Mouse (Mus musculus) stomach, embryonic 15.5 days (tissue): Measurements from ENCODE around the gene Bex2. TPM values are rescaled to one million over a fixed set of nuclear protein-coding genes. Genes with fewer than 3 reads are reported as not detected.
"Not testable (repeated sequence)": the region's sequence is repeated elsewhere in the genome, so short reads cannot be mapped to it uniquely, and the experiment has no call there.

Source experiments
- ATAC-seq: fragments of 200-750 bp; cut with Nextera tagmentation; 2 replicates; pipeline ENCODE4 v1.8.0; 2017; ENCODE audit warnings: low read depth, moderate number of reproducible peaks, moderate TSS enrichment; ENCODE audit not compliant: insufficient read depth, low FRiP score
- H3K27ac ChIP-seq: fragments of 300-500 bp; sonication (generic); 2 replicates; pipeline ENCODE4 v1.5.1; 2015; ENCODE audit warnings: mild to moderate bottlenecking, inconsistent platforms
- H3K27me3 ChIP-seq: fragments of 300-500 bp; sonication (generic); replicated peaks from 2 replicates; pipeline ENCODE4 v1.6.1; 2015; ENCODE audit warnings: inconsistent platforms
- H3K36me3 ChIP-seq: fragments of 300-500 bp; sonication (generic); 2 replicates; pipeline ENCODE4 v1.6.1; 2015; ENCODE audit warnings: inconsistent platforms
- H3K4me1 ChIP-seq: fragments of 300-500 bp; sonication (generic); 2 replicates; pipeline ENCODE4 v1.6.1; 2015; ENCODE audit warnings: inconsistent platforms
- H3K4me2 ChIP-seq: fragments of 300-500 bp; sonication (generic); 2 replicates; pipeline ENCODE4 v1.6.1; 2015; ENCODE audit warnings: mild to moderate bottlenecking, inconsistent platforms
- H3K4me3 ChIP-seq: fragments of 300-500 bp; sonication (generic); replicated peaks from 2 replicates; pipeline ENCODE4 v1.5.1; 2015; ENCODE audit warnings: inconsistent platforms
- H3K9ac ChIP-seq: fragments of 300-500 bp; sonication (generic); 2 replicates; pipeline ENCODE4 v1.6.1; 2015; ENCODE audit warnings: inconsistent platforms
- H3K9me3 ChIP-seq: fragments of 300-500 bp; sonication (generic); 2 replicates; pipeline ENCODE4 v1.6.1; 2016; ENCODE audit warnings: inconsistent platforms
- WGBS: fragments of 180-500 bp; shearing (Covaris S2); methylation state at CpG from one replicate; pipeline ENCODE4 v1.1.7; 2015; 5-methylcytosine and 5-hydroxymethylcytosine counted together
- polyA plus RNA-seq: library from polyadenylated mRNA; unstranded; fragments of >200 nt; fragmentation: Nextera tagmentation; extraction: Ambion mirVana; gene quantifications from 2 replicates; pipeline ENCODE4 v1.2.1, GENCODE M21; 2015

The Bex2 gene
- polyA plus RNA-seq, 1 experiment from 2014 or later = 133 TPM

DNA sequence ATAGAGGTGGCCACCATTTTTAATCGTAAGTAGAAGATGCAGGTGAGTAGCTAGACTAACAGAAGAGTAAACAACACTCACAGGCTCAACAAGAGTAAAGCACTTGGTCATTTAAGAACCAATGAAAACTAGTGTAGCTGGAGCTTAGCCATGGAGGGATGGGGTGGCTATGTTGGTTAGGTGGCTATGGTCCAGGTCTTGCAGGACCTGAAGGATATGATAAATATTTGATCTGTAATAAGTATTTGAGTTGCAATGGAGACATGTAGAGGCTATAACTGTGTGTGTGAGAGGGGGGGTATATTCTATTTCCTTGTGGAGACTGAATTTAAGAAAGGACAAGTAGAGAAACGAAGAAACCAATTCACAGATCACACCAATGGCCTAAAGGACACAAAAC is 16.8 kb downstream of the Bex2 start:
- no peak for ATAC-seq

DNA sequence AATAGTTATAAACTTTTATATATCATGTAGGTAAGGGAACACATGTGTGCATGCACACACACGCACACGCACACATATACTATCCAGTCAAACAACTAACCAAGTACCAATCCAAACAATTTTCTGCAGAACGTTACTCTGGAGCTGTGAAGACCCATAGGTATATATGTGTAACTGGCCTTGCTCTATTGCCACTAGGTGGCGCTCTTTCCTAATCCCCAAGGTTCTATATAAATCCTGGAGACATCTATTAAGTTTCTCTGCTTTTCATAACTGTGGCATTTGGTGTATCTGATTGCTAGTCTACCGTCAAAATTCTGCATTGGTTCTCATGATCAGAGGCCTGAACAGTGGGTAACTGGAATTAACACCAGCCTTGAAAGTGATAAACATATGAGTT is 20.5 kb downstream of the Bex2 start:
- no peaks in the 10 kb centered on the region for H3K4me1 ChIP-seq

More for the DNA sequence above, 16.8 kb downstream of the Bex2 start:
- H3K4me3 ChIP-seq = no peak overlapping the region
- H3K27ac ChIP-seq = no peak overlapping the region
- no peak overlapping the region for H3K9ac ChIP-seq
- no peaks in the 10 kb centered on the region for H3K36me3 ChIP-seq
- no peak overlapping the region for H3K4me2 ChIP-seq
- H3K9me3 ChIP-seq = no peaks in the 10 kb centered on the region
- no peaks in the 10 kb centered on the region for H3K4me1 ChIP-seq
- H3K27me3 ChIP-seq = no peaks in the 10 kb centered on the region
- WGBS = 81% methylated on average over 2 of the region's 2 CpGs

DNA sequence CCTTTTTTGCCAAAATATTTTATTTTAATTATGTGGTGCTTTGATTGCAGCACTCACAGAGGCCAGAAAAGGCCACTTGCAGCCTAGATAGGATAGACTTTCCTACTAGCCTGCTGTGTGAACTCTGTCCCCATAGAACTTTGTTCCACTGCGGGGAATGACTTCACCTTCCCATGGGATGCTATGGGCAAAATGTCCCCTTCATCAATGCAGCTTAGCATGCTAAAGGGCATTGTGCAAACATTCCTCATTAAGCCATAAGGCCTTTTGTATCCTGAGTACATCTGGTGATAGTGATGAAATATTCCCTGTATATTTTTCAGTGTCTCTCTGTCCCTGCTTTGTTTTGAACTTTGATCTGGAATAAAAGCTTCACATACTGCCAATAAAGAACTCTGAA is 24.3 kb downstream of the Bex2 start:
- Histone ChIP-seq H3K9me3 (no peaks in the 10 kb centered on the region), H3K4me3 (no peak overlapping the region), H3K27ac (no peak overlapping the region), H3K27me3 (no peaks in the 10 kb centered on the region), H3K4me2 (no peak overlapping the region), H3K36me3 (no peaks in the 10 kb centered on the region), H3K4me1 (no peaks in the 10 kb centered on the region), H3K9ac (no peak overlapping the region)
- no peak for ATAC-seq
- 84% methylated on average over 1 of the region's 1 CpGs for WGBS

More for the DNA sequence above, 20.5 kb downstream of the Bex2 start:
- H3K27ac ChIP-seq = no peak overlapping the region
- H3K4me2 ChIP-seq = no peak overlapping the region
- no peaks in the 10 kb centered on the region for H3K27me3 ChIP-seq
- no peak overlapping the region for H3K4me3 ChIP-seq
- no peaks in the 10 kb centered on the region for H3K9me3 ChIP-seq
- no peak for ATAC-seq
- WGBS = 15% methylated on average over 5 of the region's 5 CpGs
- H3K9ac ChIP-seq = no peak overlapping the region
- H3K36me3 ChIP-seq = no peaks in the 10 kb centered on the region

DNA sequence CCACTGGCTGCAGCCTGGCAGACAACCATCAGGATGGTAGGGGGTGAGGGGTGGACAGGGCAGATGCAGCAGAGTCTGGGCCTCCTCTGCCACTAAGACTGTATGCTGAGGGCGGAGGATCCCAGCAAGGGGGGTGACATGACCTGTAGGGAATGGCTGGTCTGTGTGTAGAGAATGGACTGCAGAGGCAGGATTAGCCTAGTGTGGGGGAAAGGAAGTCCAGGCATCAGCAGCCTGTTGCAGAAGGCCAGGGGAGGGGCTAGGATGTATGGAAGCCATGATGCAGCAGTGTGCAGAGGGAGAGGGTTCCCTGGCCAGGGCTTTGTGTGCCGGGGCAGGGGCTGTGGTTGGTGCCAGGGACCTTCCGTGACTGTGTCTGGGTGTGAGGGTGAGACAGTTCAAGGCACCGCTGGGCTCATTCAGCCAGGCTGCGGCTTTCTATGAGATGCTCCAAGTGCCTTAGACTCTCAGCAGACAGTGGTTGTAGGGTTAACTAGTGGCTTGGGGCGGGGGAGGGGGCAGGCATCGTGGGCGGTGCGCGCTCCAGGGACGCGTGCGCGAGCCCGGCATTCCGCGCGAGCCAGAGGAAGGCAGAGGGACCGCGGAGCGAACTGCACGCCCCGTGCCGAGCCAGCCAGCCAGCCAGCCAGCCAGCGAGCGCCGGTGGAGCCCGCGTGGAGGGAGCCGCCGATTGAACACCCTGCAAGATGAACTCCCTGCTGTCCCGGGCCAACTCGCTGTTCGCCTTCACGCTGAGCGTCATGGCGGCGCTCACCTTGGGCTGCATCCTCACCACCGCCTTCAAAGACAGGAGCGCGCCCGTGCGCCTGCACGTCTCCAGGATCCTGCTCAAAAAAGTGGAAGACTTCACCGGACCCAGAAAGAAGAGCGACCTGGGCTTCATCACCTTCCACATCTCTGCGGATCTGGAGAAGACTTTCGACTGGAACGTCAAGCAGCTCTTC is 35.0 kb downstream of the Bex2 start, which contains the start of gene Arxes1:
Arxes1 (plus strand) TSS at position 569 of the 965 bp plus-strand sequence.
- ATAC-seq = peak; percentile 91
- H3K36me3 ChIP-seq, H3K4me1 ChIP-seq, H3K9me3 ChIP-seq, H3K9ac ChIP-seq, H3K27ac ChIP-seq, H3K27me3 ChIP-seq: not testable (repeated sequence)
- 17% methylated on average over 14 of the region's 49 CpGs for WGBS
- Histone ChIP-seq H3K4me2 (peak within 1 kb of the TSS; percentile 37), H3K4me3 (peak within 1 kb of the TSS; percentile 17)

DNA sequence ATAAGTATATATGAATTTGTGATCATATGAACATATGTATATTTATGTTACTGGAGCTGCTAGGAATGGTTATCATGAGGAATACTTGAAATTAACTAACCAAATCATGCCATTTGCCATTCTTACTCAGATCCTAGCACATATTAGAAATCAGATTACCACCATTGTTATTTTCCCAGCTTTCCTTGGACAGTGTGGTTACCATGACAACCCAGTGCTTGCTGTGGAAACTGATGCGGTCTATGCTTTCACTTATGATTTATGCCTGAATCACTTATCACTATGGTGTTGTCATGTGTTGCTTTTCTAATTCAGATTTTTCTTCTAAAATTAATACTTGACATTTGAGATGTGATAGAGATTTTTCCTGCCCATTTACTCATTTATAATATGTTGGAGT is 37.7 kb downstream of the Bex2 start:
- no peaks in the 10 kb centered on the region for H3K4me1 ChIP-seq
- no peak overlapping the region for H3K27ac ChIP-seq
- 50% methylated on average over 1 of the region's 1 CpGs for WGBS
- H3K4me3 ChIP-seq = no peak overlapping the region
- no peak overlapping the region for H3K4me2 ChIP-seq
- H3K36me3 ChIP-seq = no peaks in the 10 kb centered on the region
- no peaks in the 10 kb centered on the region for H3K9me3 ChIP-seq
- ATAC-seq = no peak
- no peak overlapping the region for H3K9ac ChIP-seq
- H3K27me3 ChIP-seq = no peaks in the 10 kb centered on the region

Other genes with a start within 250 kb of the Bex2 start
- gene Gprasp2, start 229.2 kb downstream of the Bex2 start, polyA plus RNA-seq = 22.4 and 24.8 TPM in 2 replicates
- 68.2 and 73.6 TPM in 2 replicates for gene Arxes2, start 74.4 kb downstream of the Bex2 start, polyA plus RNA-seq
- 29.9 and 32.1 TPM in 2 replicates for gene Arxes1, start 34.9 kb downstream of the Bex2 start, polyA plus RNA-seq
- 0.06 TPM in 1 of 2 replicates, not detected in the other for gene Nxf3, start 17.0 kb upstream of the Bex2 start, polyA plus RNA-seq
- 123 and 143 TPM in 2 replicates for gene Bex4, start 70.8 kb upstream of the Bex2 start, polyA plus RNA-seq
- gene Tceal8, start 104.1 kb upstream of the Bex2 start, polyA plus RNA-seq = 188 and 195 TPM in 2 replicates
- gene Tceal5, start 135.6 kb upstream of the Bex2 start, polyA plus RNA-seq = 5.4 and 5.8 TPM in 2 replicates
- 1.5 and 5.1 TPM in 2 replicates for gene Tceal7, start 146.5 kb upstream of the Bex2 start, polyA plus RNA-seq
- 106 and 124 TPM in 2 replicates for gene Bex1, start 147.3 kb upstream of the Bex2 start, polyA plus RNA-seq
- gene Tceal9, start 176.8 kb upstream of the Bex2 start, polyA plus RNA-seq = 589 and 647 TPM in 2 replicates
- gene Bex3, start 202.0 kb upstream of the Bex2 start, polyA plus RNA-seq = 384 and 393 TPM in 2 replicates